Mouse (Mus musculus): ENCODE results near the gene Catsper2.
A peak's percentile ranks its signal among the peaks of the same experiment; 100 is the strongest.

Catsper2 gene

DNA sequence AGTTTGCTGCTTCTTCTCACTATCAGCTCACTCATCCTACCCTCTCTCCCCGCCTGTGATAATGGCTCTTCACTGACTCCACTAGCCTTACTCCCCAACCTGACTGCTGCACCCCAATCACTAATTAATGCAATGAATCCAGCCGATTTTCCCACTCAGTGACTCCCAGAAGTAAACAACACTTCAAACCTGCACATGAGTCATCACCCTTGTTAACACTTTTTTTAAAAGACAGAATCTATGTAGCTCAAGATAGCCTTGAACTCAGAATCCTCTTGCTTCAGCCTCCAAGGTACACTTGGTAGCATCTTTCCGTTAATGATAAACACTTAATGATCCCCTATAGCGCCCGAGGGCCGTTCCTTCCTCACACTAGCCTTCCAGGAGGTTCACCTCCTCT lies 59.2 kb downstream of the Catsper2 start:
- DNase-seq (ENCODE audit: low spot score) = peak; percentile 39

- peak; percentile 51 for DNase-seq (ENCODE audit: low spot score)
Measured at GRCm38 (mm10) chr2:121353156-121353555, 60.4 kb downstream of the Catsper2 start.

Measured in adipocyte (in vitro differentiated cells).